Mouse (Mus musculus): ENCODE measurements around the gene Igf2bp1. TPM values are rescaled to one million over a fixed set of nuclear protein-coding genes. Genes with fewer than 3 reads are reported as not detected.

Igf2bp1 gene
- total and polyA plus RNA-seq, 2 experiments from 2014 or later: 2.5 to 3.3 TPM

DNA sequence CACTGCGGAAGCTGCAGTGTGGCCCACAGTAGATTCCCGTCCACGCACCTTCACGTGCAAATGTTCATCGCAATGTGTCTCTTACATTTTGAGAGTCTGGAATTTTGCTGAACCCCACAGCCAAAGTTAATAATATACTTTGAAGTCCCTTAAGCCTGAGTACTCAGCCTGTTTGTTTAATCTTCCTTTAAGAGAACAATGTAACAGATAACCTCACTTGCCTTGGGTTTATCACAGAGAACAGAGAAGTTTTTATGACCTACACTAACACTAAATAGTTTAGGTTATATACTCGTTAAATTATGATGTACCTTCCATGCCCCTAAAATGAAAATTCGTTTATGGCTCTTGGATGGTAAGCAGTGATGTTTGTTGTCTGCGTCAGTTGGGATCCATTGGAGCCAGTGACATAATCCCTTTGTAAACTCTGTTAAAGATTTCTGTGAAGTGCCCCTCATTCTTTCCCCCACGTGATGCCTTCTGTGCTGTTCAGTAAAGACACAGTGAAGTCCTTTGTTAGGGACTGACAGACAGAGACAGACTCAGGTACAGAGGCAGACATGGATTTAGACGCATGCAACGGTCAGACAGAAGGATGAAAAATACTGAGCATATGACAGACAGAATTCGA, 83.6 kb downstream of the Igf2bp1 start:
- H3K4me2 ChIP-seq (ENCODE audit: low read depth): no peak overlapping the region

DNA sequence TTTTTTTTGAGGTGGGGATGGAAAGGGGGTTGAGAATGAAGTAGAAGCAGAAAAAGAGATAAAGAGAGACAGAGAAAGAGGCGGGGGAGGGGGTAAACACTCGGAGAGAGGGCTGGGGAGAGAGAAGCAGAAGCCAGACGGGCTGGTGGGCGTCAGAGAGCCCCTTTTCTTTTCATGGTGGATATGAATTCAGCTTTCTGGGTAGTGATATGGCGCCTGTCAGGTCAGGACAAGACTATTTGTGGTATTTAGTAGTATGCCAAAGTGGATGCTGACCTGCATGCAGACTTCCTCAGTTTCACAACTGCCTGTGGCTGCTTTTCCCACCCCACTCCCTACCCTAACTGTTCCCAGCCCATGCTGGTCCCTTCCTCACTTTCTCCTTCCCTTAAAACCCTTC, 89.3 kb downstream of the Igf2bp1 start:
- peaks cover 60% of the 10 kb centered on the region for H3K27me3 ChIP-seq (ENCODE audit: insufficient read depth, low read length)
- no peaks in the 10 kb centered on the region for H3K9me3 ChIP-seq (ENCODE audit: low read length)
- H3K4me1 ChIP-seq (ENCODE audit: insufficient read depth): peaks cover 4% of the 10 kb centered on the region; the same call in 1 of the 2 replicates
- no peak overlapping the region for H3K4me3 ChIP-seq (ENCODE audit: low read depth, low read length)
- no peak overlapping the region for H3K9ac ChIP-seq
- ATAC-seq (no peak), DNase-seq (no peak)
- TF ChIP-seq CTCF (IDR thresholded peaks at IDR 0.05; ENCODE audit: low read depth): no peak
- no peak overlapping the region for H3K27ac ChIP-seq (ENCODE audit: low read depth, low read length)
- WGBS: 5% methylated on average over 5 of the region's 5 CpGs
- no peaks in the 10 kb centered on the region for H3K36me3 ChIP-seq (ENCODE audit: insufficient read depth)
- no peak overlapping the region for H3K4me2 ChIP-seq (ENCODE audit: low read depth)

More for the DNA sequence above, 83.6 kb downstream of the Igf2bp1 start:
- no peak for TF ChIP-seq CTCF (IDR thresholded peaks at IDR 0.05; ENCODE audit: low read depth)
- H3K9me3 ChIP-seq (ENCODE audit: low read length): 0 out of 2 replicates have a peak, but pooled peaks cover 4% of the 10 kb centered on the region
- H3K27me3 ChIP-seq (ENCODE audit: insufficient read depth, low read length): peaks cover 8% of the 10 kb centered on the region
- no peaks in the 10 kb centered on the region for H3K36me3 ChIP-seq (ENCODE audit: insufficient read depth)
- WGBS: 57% methylated on average over 12 of the region's 12 CpGs
- no peaks in the 10 kb centered on the region for H3K4me1 ChIP-seq (ENCODE audit: insufficient read depth)
- DNase-seq (no peak), ATAC-seq (no peak)
- H3K27ac ChIP-seq (ENCODE audit: low read depth, low read length): no peak overlapping the region
- no peak overlapping the region for H3K4me3 ChIP-seq (ENCODE audit: low read depth, low read length)
- H3K9ac ChIP-seq: no peak overlapping the region

DNA sequence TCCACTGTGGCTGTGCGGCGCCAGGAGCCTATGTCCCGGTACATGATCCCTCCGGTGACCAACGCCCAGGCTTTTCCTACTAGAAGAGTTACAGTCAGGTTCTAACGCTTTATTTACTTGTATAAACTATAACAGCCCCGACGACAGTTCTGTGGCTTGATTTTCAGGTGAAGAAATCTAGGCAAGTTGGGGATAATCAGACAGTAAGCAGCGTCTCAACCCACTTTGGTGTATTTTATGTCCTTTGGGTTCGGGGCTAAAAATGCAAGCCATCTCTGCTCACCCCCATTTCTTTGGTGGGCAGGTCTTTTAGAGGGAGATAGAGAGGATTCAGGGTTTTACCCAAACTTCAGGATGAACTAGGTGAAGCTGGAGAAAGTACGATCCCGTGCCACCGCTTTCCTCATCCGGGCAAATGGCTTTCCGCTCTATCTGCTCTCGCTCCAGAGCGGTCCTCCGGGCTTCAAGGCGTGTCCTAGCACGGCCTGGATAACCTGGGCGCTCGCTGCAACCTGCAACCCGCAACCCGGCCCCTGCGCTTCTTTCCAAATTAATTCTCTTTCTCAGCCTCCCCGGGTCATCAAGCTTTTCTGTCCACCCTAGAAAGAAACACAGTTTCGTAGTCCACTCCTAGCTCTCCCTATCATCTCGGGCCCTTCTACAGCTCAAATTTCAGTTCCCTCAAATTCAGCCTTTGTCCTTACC, 90.6 kb downstream of the Igf2bp1 start:
- ATAC-seq (no peak), DNase-seq (peak; percentile 13)
- WGBS: under 1% methylated on average over 28 of the region's 28 CpGs
- H3K9ac ChIP-seq: no peak overlapping the region
- peak overlapping the region; percentile 29; the same call in 1 of the 2 replicates for H3K4me2 ChIP-seq (ENCODE audit: low read depth)
- no peaks in the 10 kb centered on the region for H3K9me3 ChIP-seq (ENCODE audit: low read length)
- peaks cover 4% of the 10 kb centered on the region; the same call in 1 of the 2 replicates for H3K4me1 ChIP-seq (ENCODE audit: insufficient read depth)
- no peaks in the 10 kb centered on the region for H3K36me3 ChIP-seq (ENCODE audit: insufficient read depth)
- TF ChIP-seq CTCF (IDR thresholded peaks at IDR 0.05; ENCODE audit: low read depth): no peak
- H3K4me3 ChIP-seq (ENCODE audit: low read depth, low read length): peak overlapping the region; percentile 2; the same call in 1 of the 2 replicates
- H3K27ac ChIP-seq (ENCODE audit: low read depth, low read length): no peak overlapping the region
- H3K27me3 ChIP-seq (ENCODE audit: insufficient read depth, low read length): peaks cover 72% of the 10 kb centered on the region

DNA sequence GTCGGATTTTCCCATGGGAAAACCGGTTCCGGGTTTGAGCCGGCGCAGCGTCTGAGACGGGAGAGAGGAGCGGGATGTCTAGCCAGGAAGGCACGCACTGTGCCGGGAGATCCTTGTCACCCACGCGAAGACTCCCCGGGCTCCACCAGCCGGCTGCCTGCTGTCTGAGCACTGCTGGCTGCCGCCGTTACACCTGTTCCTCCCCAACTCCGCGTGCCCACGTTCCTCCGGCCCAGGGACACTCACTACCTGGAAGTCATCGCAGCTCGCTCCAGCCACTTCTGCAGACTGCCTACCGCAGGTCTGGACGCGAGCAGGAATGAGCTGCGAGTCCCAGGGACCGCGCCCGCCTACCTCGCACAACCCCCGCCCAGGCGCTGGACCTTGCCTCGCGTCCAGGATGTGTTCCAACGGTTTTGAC, 91.2 kb downstream of the Igf2bp1 start, which contains the start of gene B4galnt2:
Gene B4galnt2, minus strand, starts transcription at position 321 of the 421 bp plus-strand sequence.
- Histone ChIP-seq H3K27ac (ENCODE audit: low read depth, low read length) (no peak within 1 kb of the TSS), H3K4me3 (ENCODE audit: low read depth, low read length) (peak within 1 kb of the TSS; percentile 16), H3K27me3 (ENCODE audit: insufficient read depth, low read length) (peaks cover 69% of the 10 kb centered on the region), H3K9ac (no peak within 1 kb of the TSS), H3K4me2 (ENCODE audit: low read depth) (peak within 1 kb of the TSS; percentile 29; the same call in 1 of the 2 replicates), H3K9me3 (ENCODE audit: low read length) (no peaks in the 10 kb centered on the region), H3K4me1 (ENCODE audit: insufficient read depth) (peaks cover 4% of the 10 kb centered on the region; the same call in 1 of the 2 replicates), H3K36me3 (ENCODE audit: insufficient read depth) (no peaks in the 10 kb centered on the region)
- no peak for TF ChIP-seq CTCF (IDR thresholded peaks at IDR 0.05; ENCODE audit: low read depth)
- ATAC-seq: no peak
- WGBS: 1% methylated on average over 32 of the region's 35 CpGs
- DNase-seq: no peak

DNA sequence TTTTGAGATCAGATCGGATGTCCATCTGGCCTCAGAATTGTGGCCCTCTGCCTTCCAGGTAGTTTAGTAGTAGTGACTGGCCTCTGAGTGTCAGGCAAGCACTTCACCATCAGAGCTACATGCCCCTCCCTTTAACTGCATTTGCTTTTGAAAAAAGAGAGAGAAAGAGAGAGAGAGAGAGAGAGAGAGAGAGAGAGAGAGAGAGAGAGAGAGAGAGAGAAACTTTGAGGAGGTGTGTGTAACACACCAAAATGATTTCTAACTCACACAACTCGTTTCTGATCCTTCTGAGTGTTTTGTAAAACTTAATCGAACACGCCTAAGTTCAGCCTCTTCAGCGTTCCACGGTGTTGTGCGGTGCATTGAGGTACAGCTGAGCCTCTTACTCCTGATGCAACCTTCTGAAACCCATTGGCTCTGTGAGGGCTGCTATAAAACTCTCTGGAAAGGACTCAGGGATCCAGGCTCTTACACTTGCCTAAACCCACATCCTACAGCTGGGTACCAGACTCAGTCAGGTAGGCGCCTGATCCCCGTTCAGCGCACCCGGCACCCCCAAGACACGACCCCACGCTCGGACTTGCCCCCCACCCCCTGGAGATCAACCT, 91.7 kb downstream of the Igf2bp1 start:
- H3K4me3 ChIP-seq (ENCODE audit: low read depth, low read length): 0 out of 2 replicates have a peak overlapping the region, but pooled peaks have one; percentile 16
- H3K4me1 ChIP-seq (ENCODE audit: insufficient read depth): peaks cover 4% of the 10 kb centered on the region; the same call in 1 of the 2 replicates
- ATAC-seq: no peak
- DNase-seq: no peak
- H3K36me3 ChIP-seq (ENCODE audit: insufficient read depth): no peaks in the 10 kb centered on the region
- H3K9me3 ChIP-seq (ENCODE audit: low read length): no peaks in the 10 kb centered on the region
- TF ChIP-seq CTCF (IDR thresholded peaks at IDR 0.05; ENCODE audit: low read depth): no peak
- 7% methylated on average over 14 of the region's 14 CpGs for WGBS
- peaks cover 69% of the 10 kb centered on the region for H3K27me3 ChIP-seq (ENCODE audit: insufficient read depth, low read length)
- peak overlapping the region; percentile 29; the same call in 1 of the 2 replicates for H3K4me2 ChIP-seq (ENCODE audit: low read depth)
- no peak overlapping the region for H3K27ac ChIP-seq (ENCODE audit: low read depth, low read length)
- H3K9ac ChIP-seq: no peak overlapping the region

DNA sequence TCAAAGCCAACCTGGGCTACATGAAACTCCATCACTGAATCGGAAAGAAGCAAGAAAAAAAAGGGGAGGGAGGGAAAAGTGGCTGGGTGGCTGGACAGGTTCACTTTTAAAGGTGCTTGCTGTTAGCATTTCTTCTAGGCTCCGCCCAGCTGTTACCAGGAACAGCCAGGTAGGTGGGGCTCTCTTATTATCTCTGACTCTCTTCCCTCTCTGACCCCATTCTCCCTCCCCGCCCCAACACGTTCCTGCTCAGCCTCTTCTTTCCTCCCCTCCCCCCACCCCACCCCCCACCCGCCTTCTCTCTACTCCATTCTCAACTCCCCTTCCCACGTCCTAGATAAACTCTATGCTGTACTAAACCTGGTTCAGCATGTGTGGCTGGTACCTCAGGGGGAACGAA, 94.2 kb downstream of the Igf2bp1 start:
- no peaks in the 10 kb centered on the region for H3K9me3 ChIP-seq (ENCODE audit: low read length)
- H3K9ac ChIP-seq: no peak overlapping the region
- TF ChIP-seq CTCF (IDR thresholded peaks at IDR 0.05; ENCODE audit: low read depth): no peak
- peaks cover 61% of the 10 kb centered on the region for H3K27me3 ChIP-seq (ENCODE audit: insufficient read depth, low read length)
- ATAC-seq (no peak), DNase-seq (no peak)
- WGBS: 21% methylated on average over 7 of the region's 7 CpGs
- H3K4me3 ChIP-seq (ENCODE audit: low read depth, low read length): no peak overlapping the region
- H3K4me1 ChIP-seq (ENCODE audit: insufficient read depth): peaks cover 4% of the 10 kb centered on the region; the same call in 1 of the 2 replicates
- H3K36me3 ChIP-seq (ENCODE audit: insufficient read depth): no peaks in the 10 kb centered on the region
- no peak overlapping the region for H3K27ac ChIP-seq (ENCODE audit: low read depth, low read length)
- H3K4me2 ChIP-seq (ENCODE audit: low read depth): no peak overlapping the region

Data from forebrain, postnatal 0 days (tissue).